In genomic region chr7:3629543-3630477, GRCm38 (mm10) we compare ENCODE assay signal across 8 mouse cellular contexts. TPM values are rescaled to one million over a fixed set of nuclear protein-coding genes. Genes with fewer than 3 reads are reported as not detected.
DNase-seq lines count a peak whose midpoint lies in the region; ATAC-seq and TF ChIP-seq lines count a peak whose summit lies in the region.

TSS of gene Tfpt (minus strand) at chr7:3629929.
TSS of gene Prpf31 (plus strand) at chr7:3629985.

- peak within 1 kb of the TSS; percentile 81 for H3K27ac ChIP-seq in forebrain, embryonic 16.5 days (ENCODE audit: low read length)
- H3K27ac ChIP-seq in lung, embryonic 15.5 days: peak within 1 kb of the TSS; percentile 87

- H3K4me3 ChIP-seq in G1E (ENCODE audit: low read depth, low read length): peak within 1 kb of the TSS; percentile 73
- peak within 1 kb of the TSS; percentile 75 for H3K4me3 ChIP-seq in forebrain, embryonic 16.5 days (replicated peaks; ENCODE audit: low read length)
- H3K4me3 ChIP-seq in lung, embryonic 15.5 days: peak within 1 kb of the TSS; percentile 76

- WGBS in forebrain, embryonic 16.5 days: under 1% methylated on average over 47 of the region's 47 CpGs
- 2% methylated on average over 47 of the region's 47 CpGs for WGBS in lung, embryonic 15.5 days

- H3K27me3 ChIP-seq in G1E (ENCODE audit: insufficient read depth, low read length): no peaks in the 10 kb centered on the region
- no peaks in the 10 kb centered on the region for H3K27me3 ChIP-seq in forebrain, embryonic 16.5 days (replicated peaks; ENCODE audit: control insufficient read depth, insufficient read depth, low read length)
- H3K27me3 ChIP-seq in lung, embryonic 15.5 days: no peaks in the 10 kb centered on the region

- peaks cover 85% of the 10 kb centered on the region for H3K36me3 ChIP-seq in G1E (replicated peaks)
- H3K36me3 ChIP-seq in forebrain, embryonic 16.5 days (ENCODE audit: control insufficient read depth, insufficient read depth): peaks cover 2% of the 10 kb centered on the region; the same call in 1 of the 2 replicates
- H3K36me3 ChIP-seq in lung, embryonic 15.5 days: peaks cover 37% of the 10 kb centered on the region

- no peaks in the 10 kb centered on the region for H3K9me3 ChIP-seq in G1E (replicated peaks)
- no peaks in the 10 kb centered on the region for H3K9me3 ChIP-seq in forebrain, embryonic 16.5 days (ENCODE audit: control insufficient read depth, low read length)
- H3K9me3 ChIP-seq in lung, embryonic 15.5 days: no peaks in the 10 kb centered on the region

- peak; percentile 75 for DNase-seq in G1E (ENCODE audit: low spot score)
- peak; percentile 94 for DNase-seq in cerebellum, adult 18-20 months
- DNase-seq in heart, postnatal 4 days: peak; percentile 91
- peak; percentile 93 to 95 for DNase-seq in layer of hippocampus, adult 8-10 months (ENCODE audit: low spot score in 2 of 2)
- peak; percentile 87 for DNase-seq in ovary, adult 18-20 months (ENCODE audit: low spot score)
- DNase-seq in thymus, postnatal 0 days (ENCODE audit: low spot score): peak; percentile 93

- H3K9ac ChIP-seq in forebrain, embryonic 16.5 days (replicated peaks; ENCODE audit: low read depth, low read length): peak within 1 kb of the TSS; percentile 74
- H3K9ac ChIP-seq in lung, embryonic 15.5 days: peak within 1 kb of the TSS; percentile 78

- TF ChIP-seq CTCF in G1E (IDR thresholded peaks at IDR 0.05; ENCODE audit: low read depth, low read length): no peak

- H3K4me1 ChIP-seq in G1E (ENCODE audit: insufficient read depth, low read depth, low read length): peaks cover 52% of the 10 kb centered on the region
- H3K4me1 ChIP-seq in forebrain, embryonic 16.5 days (replicated peaks; ENCODE audit: control insufficient read depth, insufficient read depth, low read length): peaks cover 26% of the 10 kb centered on the region
- H3K4me1 ChIP-seq in lung, embryonic 15.5 days: peaks cover 23% of the 10 kb centered on the region

- H3K4me2 ChIP-seq in forebrain, embryonic 16.5 days (ENCODE audit: low read length): peak within 1 kb of the TSS; percentile 99
- peak within 1 kb of the TSS; percentile 95 for H3K4me2 ChIP-seq in lung, embryonic 15.5 days

- ATAC-seq in G1E (ENCODE audit: extremely low read depth, insufficient number of reproducible peaks, low FRiP score, poor library complexity, severe bottlenecking): peak; percentile 85
- ATAC-seq in forebrain, embryonic 16.5 days: peak; percentile 88
- peak; percentile 86 for ATAC-seq in lung, embryonic 15.5 days (ENCODE audit: borderline replicate concordance, extremely low read depth, low FRiP score, low TSS enrichment)

RNA-seq across cellular contexts. Expression of gene Tfpt, which starts in this region (rescaled TPM):
- total RNA-seq in G1E (2014; fragmentation: Nextera tagmentation): 22.2 and 38.2 TPM in 2 replicates
- 29.1 and 40.2 TPM in 2 replicates for total RNA-seq in G1E (2017)
- 44.0 and 44.2 TPM in 2 replicates for polyA plus RNA-seq in G1E (2012)
- 30.4 and 31.9 TPM in 2 replicates for polyA plus RNA-seq in forebrain, embryonic 16.5 days (2015; fragmentation: Nextera tagmentation; extraction: Ambion mirVana)
- total RNA-seq in heart, postnatal 4 days (2021): 10 to 100 TPM; 18.0 to 23.0 TPM
- total RNA-seq in layer of hippocampus, adult 8-10 months (2022): 10 to 100 TPM; 36.3 to 53.8 (median 39.7) TPM
- polyA plus RNA-seq in lung, embryonic 15.5 days (2015; fragmentation: Nextera tagmentation; extraction: Ambion mirVana): 27.6 and 29.5 TPM in 2 replicates
- polyA plus RNA-seq in thymus, postnatal 0 days (2015; fragmentation: Nextera tagmentation; extraction: Ambion mirVana): 20.8 and 28.9 TPM in 2 replicates

RNA-seq across cellular contexts. Expression of gene Prpf31, which starts in this region (rescaled TPM):
- total RNA-seq in G1E (2014; fragmentation: Nextera tagmentation): 34.4 and 43.3 TPM in 2 replicates
- 97.9 and 104 TPM in 2 replicates for total RNA-seq in G1E (2017)
- 52.6 and 59.2 TPM in 2 replicates for polyA plus RNA-seq in G1E (2012)
- 99.5 and 109 TPM in 2 replicates for polyA plus RNA-seq in forebrain, embryonic 16.5 days (2015; fragmentation: Nextera tagmentation; extraction: Ambion mirVana)
- 10 to 100 TPM; 37.5 to 40.3 TPM for total RNA-seq in heart, postnatal 4 days (2021)
- 10 to 100 TPM; 50.3 to 53.0 (median 51.0) TPM for total RNA-seq in layer of hippocampus, adult 8-10 months (2022)
- 104 and 105 TPM in 2 replicates for polyA plus RNA-seq in lung, embryonic 15.5 days (2015; fragmentation: Nextera tagmentation; extraction: Ambion mirVana)
- 88.2 and 93.1 TPM in 2 replicates for polyA plus RNA-seq in thymus, postnatal 0 days (2015; fragmentation: Nextera tagmentation; extraction: Ambion mirVana)

Comparison
In these comparisons a context has a peak if more than half of its experiments do, and no peak if none do; other contexts are left out.
1. Peak in every context shown above with its lines: DNase-seq, ATAC-seq, H3K4me3 ChIP-seq and H3K27ac ChIP-seq.